Mouse (Mus musculus): ENCODE measurements around the gene Prdx5.

DNA sequence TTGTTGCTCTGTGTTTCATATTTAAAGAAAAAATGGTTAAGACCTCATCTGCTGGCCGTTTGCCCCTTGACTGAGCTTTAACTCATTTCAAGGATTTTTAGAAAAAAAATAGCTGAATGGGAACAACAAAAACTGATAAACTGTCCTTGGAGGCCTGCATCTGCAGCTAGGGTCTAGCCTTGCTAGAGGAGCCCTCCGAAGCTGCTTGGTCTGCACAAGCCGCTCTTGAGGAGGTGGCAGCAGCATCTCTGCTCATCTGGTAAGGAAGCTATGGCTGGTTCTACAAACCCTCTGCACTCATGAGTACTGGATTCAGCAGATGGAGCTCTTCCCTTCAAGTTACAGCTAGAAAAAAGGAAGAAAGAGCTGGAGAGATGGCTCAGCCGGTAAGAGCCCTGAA, 31.9 kb downstream of the Prdx5 start:
- TF ChIP-seq ZC3H11A (IDR thresholded peaks at IDR 0.05; ENCODE audit: borderline replicate concordance, low read depth, low read length) (no peak), ZNF384 (IDR thresholded peaks at IDR 0.05; ENCODE audit: low read depth, low read length) (no peak)
